Mouse (Mus musculus): ENCODE measurements around the gene 4930402F06Rik. TPM values are rescaled to one million over a fixed set of nuclear protein-coding genes. Genes with fewer than 3 reads are reported as not detected.

Gene 4930402F06Rik
- polyA plus RNA-seq, 1 experiment from 2014 or later: not detected

GRCm38 (mm10) chr2:35331205-35331604 lies 65.8 kb downstream of the 4930402F06Rik start:
- WGBS: 67% methylated on average over 2 of the region's 2 CpGs
- no peaks in the 10 kb centered on the region for H3K36me3 ChIP-seq (replicated peaks)
- no peak overlapping the region for H3K27ac ChIP-seq (replicated peaks)

DNA sequence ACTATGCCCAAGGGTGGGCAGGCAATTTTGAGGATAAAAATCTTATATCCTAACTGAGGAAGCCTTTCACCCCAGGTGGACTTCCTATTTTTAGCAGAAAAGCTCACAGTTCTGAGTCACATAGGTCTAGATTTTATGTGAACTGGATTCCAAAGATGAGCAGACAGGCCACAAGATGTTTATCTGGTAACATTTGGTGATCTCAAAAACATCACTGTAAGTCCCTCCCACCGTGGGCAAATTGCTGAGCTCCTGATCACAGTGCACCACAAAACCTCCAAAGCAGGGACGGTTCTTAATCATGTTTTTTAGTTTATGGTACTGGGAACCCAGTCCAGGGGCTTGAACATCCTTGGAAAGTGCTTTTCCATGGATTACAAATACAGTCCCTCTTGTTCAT lies 67.9 kb downstream of the 4930402F06Rik start:
- no peak for DNase-seq (ENCODE audit: low spot score)
- Histone ChIP-seq H3K27me3 (replicated peaks; ENCODE audit: low read depth, poor library complexity, severe bottlenecking) (peaks cover 4% of the 10 kb centered on the region; the same call in 1 of the 2 replicates), H3K4me3 (no peak overlapping the region), H3K27ac (replicated peaks) (no peak overlapping the region), H3K4me1 (peaks cover 6% of the 10 kb centered on the region; the same call in 1 of the 2 replicates), H3K9me3 (no peaks in the 10 kb centered on the region), H3K36me3 (replicated peaks) (no peaks in the 10 kb centered on the region)
- WGBS: 81% methylated on average over 2 of the region's 2 CpGs

More at GRCm38 (mm10) chr2:35331205-35331604, 65.8 kb downstream of the 4930402F06Rik start:
- DNase-seq (ENCODE audit: low spot score): no peak
- no peaks in the 10 kb centered on the region for H3K9me3 ChIP-seq
- H3K4me1 ChIP-seq: peaks cover 18% of the 10 kb centered on the region
- peaks cover 19% of the 10 kb centered on the region for H3K27me3 ChIP-seq (replicated peaks; ENCODE audit: low read depth, poor library complexity, severe bottlenecking)
- no peak overlapping the region for H3K4me3 ChIP-seq

- no peak overlapping the region for H3K27ac ChIP-seq (replicated peaks)
- H3K4me3 ChIP-seq: no peak overlapping the region
- DNase-seq (ENCODE audit: low spot score): no peak
- whole genome bisulfite sequencing: 43% methylated on average over 11 of the region's 11 CpGs
- H3K9me3 ChIP-seq: no peaks in the 10 kb centered on the region
- peaks cover 6% of the 10 kb centered on the region; the same call in 1 of the 2 replicates for H3K4me1 ChIP-seq
- H3K27me3 ChIP-seq (replicated peaks; ENCODE audit: low read depth, poor library complexity, severe bottlenecking): peaks cover 4% of the 10 kb centered on the region; the same call in 1 of the 2 replicates
- H3K36me3 ChIP-seq (replicated peaks): no peaks in the 10 kb centered on the region
These were observed 68.7 kb downstream of the 4930402F06Rik start for GRCm38 (mm10) chr2:35328064-35328792.

GRCm38 (mm10) chr2:35327583-35327982 lies 69.4 kb downstream of the 4930402F06Rik start:
- no peak for DNase-seq (ENCODE audit: low spot score)
- H3K4me1 ChIP-seq: peaks cover 6% of the 10 kb centered on the region; the same call in 1 of the 2 replicates
- 67% methylated on average over 10 of the region's 10 CpGs for WGBS
- H3K27me3 ChIP-seq (replicated peaks; ENCODE audit: low read depth, poor library complexity, severe bottlenecking): peaks cover 4% of the 10 kb centered on the region; the same call in 1 of the 2 replicates
- H3K9me3 ChIP-seq: no peaks in the 10 kb centered on the region
- H3K36me3 ChIP-seq (replicated peaks): no peaks in the 10 kb centered on the region
- no peak overlapping the region for H3K27ac ChIP-seq (replicated peaks)
- H3K4me3 ChIP-seq: no peak overlapping the region

GRCm38 (mm10) chr2:35326931-35327330 lies 70.0 kb downstream of the 4930402F06Rik start:
- DNase-seq (ENCODE audit: low spot score): no peak
- Histone ChIP-seq H3K36me3 (replicated peaks) (no peaks in the 10 kb centered on the region), H3K4me1 (peaks cover 9% of the 10 kb centered on the region; the same call in 1 of the 2 replicates), H3K27ac (replicated peaks) (no peak overlapping the region), H3K27me3 (replicated peaks; ENCODE audit: low read depth, poor library complexity, severe bottlenecking) (peaks cover 4% of the 10 kb centered on the region; the same call in 1 of the 2 replicates), H3K4me3 (no peak overlapping the region), H3K9me3 (no peaks in the 10 kb centered on the region)
- 79% methylated on average over 1 of the region's 1 CpGs for WGBS

DNA sequence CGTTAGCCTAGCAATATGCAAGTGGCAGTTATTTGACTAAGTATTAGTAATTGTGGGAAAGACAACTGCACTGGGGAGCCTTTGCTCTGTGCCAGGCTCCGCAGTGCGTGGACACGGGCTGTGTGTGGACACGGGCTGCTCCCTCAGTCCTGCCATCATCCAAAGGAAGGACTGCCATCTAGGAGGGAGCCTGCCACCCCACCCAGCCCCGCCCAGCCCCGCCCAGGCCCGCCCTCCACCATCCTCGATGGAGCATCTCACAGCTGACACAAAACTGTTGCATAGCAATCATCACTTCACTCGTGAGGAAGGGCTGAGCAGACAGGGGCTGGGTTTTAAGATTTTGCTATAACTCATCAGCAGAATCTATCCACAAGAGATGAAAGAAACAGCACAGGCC lies 71.0 kb downstream of the 4930402F06Rik start:
- no peak for DNase-seq (ENCODE audit: low spot score)
- H3K27ac ChIP-seq (replicated peaks): no peak overlapping the region
- 73% methylated on average over 10 of the region's 10 CpGs for WGBS
- H3K27me3 ChIP-seq (replicated peaks; ENCODE audit: low read depth, poor library complexity, severe bottlenecking): peaks cover 4% of the 10 kb centered on the region; the same call in 1 of the 2 replicates
- no peaks in the 10 kb centered on the region; the same call in 1 of the 2 replicates for H3K36me3 ChIP-seq (replicated peaks)
- H3K4me3 ChIP-seq: no peak overlapping the region
- peaks cover 9% of the 10 kb centered on the region; the same call in 1 of the 2 replicates for H3K4me1 ChIP-seq
- no peaks in the 10 kb centered on the region for H3K9me3 ChIP-seq

Other genes with a start within 250 kb of the 4930402F06Rik start
- 239 and 259 TPM in 2 replicates for gene Rab14, start 196.1 kb downstream of the 4930402F06Rik start, polyA plus RNA-seq (2016; fragmentation: Nextera tagmentation; extraction: Ambion mirVana)
- 13.6 and 18.9 TPM in 2 replicates for gene Gsn, start 140.8 kb downstream of the 4930402F06Rik start, polyA plus RNA-seq (2016; fragmentation: Nextera tagmentation; extraction: Ambion mirVana)
- 18.0 and 18.9 TPM in 2 replicates for gene Stom, start 60.2 kb downstream of the 4930402F06Rik start, polyA plus RNA-seq (2016; fragmentation: Nextera tagmentation; extraction: Ambion mirVana)
- not detected in 2 replicates for gene 4930568D16Rik, start 29.4 kb downstream of the 4930402F06Rik start, polyA plus RNA-seq (2016; fragmentation: Nextera tagmentation; extraction: Ambion mirVana)
- gene Ggta1, start 66.1 kb upstream of the 4930402F06Rik start, polyA plus RNA-seq (2016; fragmentation: Nextera tagmentation; extraction: Ambion mirVana): 6.3 and 8.0 TPM in 2 replicates
- 34.7 and 35.4 TPM in 2 replicates for gene Dab2ip, start 161.1 kb upstream of the 4930402F06Rik start, polyA plus RNA-seq (2016; fragmentation: Nextera tagmentation; extraction: Ambion mirVana)

Data from embryonic facial prominence, embryonic 10.5 days (tissue).